Mouse (Mus musculus) thymus, adult 2 months (tissue): ENCODE results near the gene Mylip.

Experiments
- CTCF ChIP-seq: fragments of 200-500 bp; IDR thresholded peaks from 2 replicates; pipeline ENCODE4 v1.5.1; 2012; ENCODE audit warnings: mild to moderate bottlenecking, control low read depth, low read length, moderate library complexity, borderline replicate concordance; ENCODE audit not compliant: control insufficient read depth, poor library complexity, insufficient read depth; ENCODE audit errors: extremely low read depth
- POLR2A ChIP-seq: fragments of 200-500 bp; IDR thresholded peaks from 2 replicates; pipeline ENCODE4 v1.6.1; 2012; ENCODE audit warnings: mild to moderate bottlenecking, low read length, control low read depth, moderate library complexity; ENCODE audit not compliant: control insufficient read depth, poor library complexity, insufficient read depth; ENCODE audit errors: extremely low read depth

DNA sequence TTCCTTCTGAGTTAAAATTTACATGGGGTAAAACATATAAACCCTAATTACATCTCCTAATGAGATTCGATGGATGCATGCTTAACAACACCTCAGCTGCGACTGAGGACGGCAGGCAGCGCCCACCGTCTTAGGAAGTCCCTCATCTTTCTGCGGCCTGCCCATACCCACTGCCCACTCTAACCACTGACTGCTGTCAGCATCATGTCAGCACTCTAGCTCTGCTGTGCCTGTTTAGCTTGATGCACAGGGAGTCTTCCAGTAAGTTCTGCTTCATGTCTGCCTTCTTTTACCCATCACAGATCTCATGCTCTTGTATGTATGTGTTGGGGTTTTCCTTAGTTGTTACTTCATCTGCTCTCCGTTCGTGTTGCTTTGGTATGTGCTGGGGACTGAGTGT is 7.2 kb downstream of the Mylip start:
- TF ChIP-seq CTCF (no peak), POLR2A (no peak)
